Mouse (Mus musculus): ENCODE results near the gene Gm14226.
"Not testable (repeated sequence)": the region's sequence is repeated elsewhere in the genome, so short reads cannot be mapped to it uniquely, and the experiment has no call there.

Gene Gm14226

DNA sequence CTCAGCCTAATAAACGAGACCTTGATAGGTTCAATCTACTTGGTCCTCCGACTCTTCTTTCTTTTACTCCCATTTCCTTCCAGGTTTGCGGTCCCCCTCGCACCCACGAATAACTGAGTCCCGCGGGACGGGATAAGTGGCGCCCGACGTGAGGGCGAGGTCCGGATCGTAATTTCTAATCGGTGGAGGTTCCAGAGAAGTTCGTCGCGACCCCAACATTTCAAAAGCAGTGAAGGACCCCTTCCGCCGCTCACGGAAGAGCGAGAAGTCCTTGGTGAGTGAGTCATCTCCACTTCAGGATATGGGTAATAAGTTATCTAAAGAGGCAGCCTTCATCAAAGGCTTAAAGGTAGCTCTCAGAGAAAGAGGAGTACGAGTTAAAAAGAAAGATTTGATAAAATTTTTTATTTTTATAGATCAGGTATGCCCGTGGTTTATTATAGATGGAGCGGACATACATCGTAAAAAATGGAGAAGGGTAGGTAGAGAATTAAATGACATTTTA lies at the start of gene Gm14226:
Gene Gm14226 (plus strand): TSS at position 16 of the 505 bp plus-strand sequence.
- DNase-seq (ENCODE audit: low spot score) = not testable (repeated sequence)

- not testable (repeated sequence) for DNase-seq (ENCODE audit: low spot score)
Measured at GRCm38 (mm10) chr2:154969740-154970397, 48.2 kb upstream of the Gm14226 start.

GRCm38 (mm10) chr2:154971919-154972692 lies 46.0 kb upstream of the Gm14226 start:
- no peak for DNase-seq (ENCODE audit: low spot score)

DNA sequence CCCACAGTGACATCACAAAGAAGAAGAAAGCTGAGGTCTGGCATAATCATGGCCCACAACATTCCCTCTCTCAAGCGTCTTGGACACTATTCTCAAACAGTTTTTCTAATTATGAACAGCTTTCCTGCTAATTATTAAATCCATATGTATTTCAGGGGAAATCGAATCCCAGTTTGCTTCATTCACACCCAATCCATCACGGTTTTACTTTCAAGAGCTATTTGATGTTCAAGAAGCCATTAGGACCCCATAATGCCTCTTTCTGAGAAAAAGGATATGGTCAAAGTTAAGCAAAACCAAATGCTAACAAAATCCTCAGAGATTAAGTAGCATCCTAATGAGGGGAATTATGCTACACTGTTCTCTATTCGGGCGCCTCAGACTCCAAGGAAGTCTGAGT lies 45.1 kb upstream of the Gm14226 start:
- DNase-seq (ENCODE audit: low spot score) = no peak

GRCm38 (mm10) chr2:154986609-154987008 lies 31.5 kb upstream of the Gm14226 start:
- no peak for DNase-seq (ENCODE audit: low spot score)

GRCm38 (mm10) chr2:154991411-154991810 lies 26.7 kb upstream of the Gm14226 start:
- no peak for DNase-seq (ENCODE audit: low spot score)

GRCm38 (mm10) chr2:154992083-154992482 lies 26.0 kb upstream of the Gm14226 start:
- DNase-seq (ENCODE audit: low spot score) = no peak

DNA sequence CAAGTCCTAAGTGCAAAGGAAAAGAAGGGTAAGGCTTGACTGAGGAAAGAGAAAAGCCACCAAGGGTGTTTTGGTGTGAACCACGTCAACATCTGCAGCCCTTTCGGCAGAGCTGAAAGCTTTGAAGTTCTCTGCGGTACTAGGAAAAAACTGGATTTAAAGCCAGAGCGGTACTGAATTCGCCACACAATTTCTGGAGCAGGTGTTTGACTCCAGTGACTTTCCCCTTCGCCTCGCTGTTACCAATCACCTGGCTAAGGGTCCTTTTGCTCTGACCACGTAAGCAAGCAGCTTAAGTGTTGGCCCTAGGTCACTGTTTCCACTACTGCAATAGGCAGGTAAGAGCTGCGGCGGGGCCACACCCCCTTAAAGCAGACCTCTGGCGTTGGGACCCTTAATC lies 12.6 kb upstream of the Gm14226 start:
- DNase-seq (ENCODE audit: low spot score) = no peak

DNA sequence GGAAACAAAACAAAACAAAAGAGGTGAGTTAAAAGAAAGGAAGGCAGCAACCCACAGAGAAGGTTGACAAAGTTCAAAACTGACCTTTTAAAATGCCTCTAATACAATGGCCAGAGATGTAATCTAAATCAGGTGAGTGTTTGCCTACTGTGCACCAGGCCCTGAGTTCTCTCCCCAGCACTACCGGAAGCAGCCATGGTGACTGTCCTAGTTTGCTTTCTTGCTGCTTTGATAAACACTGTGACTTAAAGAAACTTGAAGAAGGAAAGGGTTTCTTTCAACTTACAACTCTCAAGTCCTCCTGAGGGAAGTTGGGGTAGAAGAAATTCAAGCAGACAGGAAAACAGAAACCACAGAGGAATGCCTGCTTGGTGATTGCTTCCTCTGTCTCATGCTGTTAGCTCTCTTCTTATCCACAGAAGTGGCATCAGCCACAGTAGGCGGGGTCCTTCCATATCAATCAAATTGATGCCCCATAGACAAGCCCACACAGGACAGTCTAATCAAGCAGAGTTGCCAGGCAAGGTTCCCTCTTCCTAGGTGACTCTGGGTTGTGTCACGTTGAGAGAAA lies 6.9 kb upstream of the Gm14226 start:
- no peak for DNase-seq (ENCODE audit: low spot score)

- DNase-seq (ENCODE audit: low spot score) = no peak
Measured at GRCm38 (mm10) chr2:155012991-155013390, 5.1 kb upstream of the Gm14226 start.

DNA sequence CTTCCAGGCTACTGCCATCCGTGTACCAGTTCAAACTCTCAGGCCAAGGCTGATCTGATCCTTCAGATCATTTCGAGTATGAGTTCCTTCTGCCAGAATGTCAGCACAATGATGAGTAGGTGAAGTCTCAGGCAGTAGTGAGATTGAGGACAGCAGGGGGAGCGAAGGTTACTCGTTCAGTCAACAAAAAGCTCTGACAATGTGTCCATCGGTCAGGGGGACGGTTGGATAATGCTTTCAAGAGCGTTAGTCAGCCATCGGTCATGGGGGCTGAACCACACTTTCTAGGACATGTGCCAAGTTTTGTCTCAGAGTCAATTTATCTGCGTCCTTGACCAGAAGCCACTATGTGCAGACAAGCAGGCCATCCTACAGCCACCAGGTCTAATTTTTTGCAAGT lies 1.3 kb upstream of the Gm14226 start:
- not testable (repeated sequence) for DNase-seq (ENCODE audit: low spot score)

- peak; percentile 76 for DNase-seq (ENCODE audit: low spot score)
Measured at GRCm38 (mm10) chr2:155018762-155019641, 936 bp downstream of the Gm14226 start.

- peak; percentile 94 for DNase-seq (ENCODE audit: low spot score)
Measured at GRCm38 (mm10) chr2:155019673-155020072, 1.6 kb downstream of the Gm14226 start.

GRCm38 (mm10) chr2:155020247-155020826 lies 2.3 kb downstream of the Gm14226 start:
- not testable (repeated sequence) for DNase-seq (ENCODE audit: low spot score)

DNA sequence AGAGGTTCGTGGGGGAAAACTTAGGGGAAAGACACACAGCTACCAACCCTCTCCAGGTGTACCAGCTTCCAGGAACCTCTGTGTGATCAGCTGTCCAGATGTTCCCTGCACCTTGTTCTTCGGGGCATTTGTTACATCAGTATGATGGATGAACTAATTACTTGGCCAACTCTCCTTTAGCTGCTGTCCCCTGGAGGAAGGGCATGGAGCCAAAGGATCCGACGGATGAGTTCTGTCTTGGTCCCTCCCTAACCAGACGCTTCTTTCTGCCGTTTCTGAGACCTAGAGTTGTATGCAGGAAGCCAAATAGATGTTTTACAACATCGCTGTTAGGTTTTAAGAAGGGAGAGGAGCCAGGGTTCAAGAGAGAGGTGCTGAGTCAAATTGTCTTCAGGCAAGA lies 12.8 kb downstream of the Gm14226 start:
- DNase-seq (ENCODE audit: low spot score) = no peak

DNA sequence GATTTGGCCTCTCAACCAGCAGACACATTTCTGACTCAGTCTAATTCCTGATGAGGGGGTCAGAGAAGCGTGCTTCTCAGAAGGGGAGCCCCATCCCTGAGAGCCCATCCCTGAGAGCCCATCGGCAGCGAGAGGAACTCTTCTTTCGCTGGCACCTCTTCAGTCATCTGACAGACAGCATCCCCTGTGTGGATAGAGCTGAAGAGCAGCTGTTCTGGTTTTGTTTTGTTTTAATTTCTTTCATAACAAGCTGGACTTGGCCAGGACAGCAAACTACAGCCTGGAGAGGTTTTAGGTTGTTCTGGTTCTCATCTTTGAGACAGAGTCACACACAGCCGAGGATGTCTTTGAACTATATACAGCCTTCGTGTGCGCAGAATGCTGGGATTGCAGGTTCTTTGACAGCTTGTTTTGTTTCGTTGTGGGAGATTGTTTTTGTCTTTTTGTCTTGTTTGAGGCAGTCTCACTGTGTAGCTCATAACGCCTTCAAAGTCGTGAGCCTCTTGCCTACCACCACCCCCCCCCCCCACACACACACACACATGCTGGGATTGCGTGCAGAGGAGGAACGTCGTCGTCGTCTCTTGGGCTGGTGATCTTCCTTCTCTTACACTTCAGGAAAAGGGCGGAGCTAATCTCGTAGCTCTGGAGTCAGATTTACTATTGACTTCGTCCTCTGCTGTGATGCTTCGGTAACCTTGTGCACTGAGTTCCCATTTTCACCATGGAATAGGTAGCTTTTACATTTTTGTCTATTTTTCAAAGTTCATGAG lies 15.1 kb downstream of the Gm14226 start:
- DNase-seq (ENCODE audit: low spot score) = no peak

DNA sequence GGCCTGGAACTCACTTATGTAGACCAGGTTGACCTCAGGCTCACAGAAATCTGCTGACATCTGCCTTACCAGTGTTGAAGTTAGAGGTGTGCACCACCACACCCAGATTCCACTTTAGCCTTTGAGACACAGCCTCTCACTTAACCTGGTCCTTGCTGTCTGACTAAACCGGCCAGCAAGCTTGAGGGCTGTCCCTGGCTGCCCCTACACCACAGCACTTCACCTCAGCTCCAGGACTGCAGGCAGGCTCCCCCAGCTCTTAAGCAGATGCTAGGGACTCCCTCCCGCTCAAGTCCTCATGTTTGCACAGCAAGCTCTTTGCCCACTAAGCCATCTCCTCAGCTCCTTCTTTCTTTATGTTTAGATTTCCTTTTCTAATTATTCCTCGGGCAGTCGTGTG lies 21.9 kb downstream of the Gm14226 start:
- no peak for DNase-seq (ENCODE audit: low spot score)

- no peak for DNase-seq (ENCODE audit: low spot score)
Measured at GRCm38 (mm10) chr2:155044542-155044941, 26.5 kb downstream of the Gm14226 start.

- no peak for DNase-seq (ENCODE audit: low spot score)
Measured at GRCm38 (mm10) chr2:155045075-155045474, 27.0 kb downstream of the Gm14226 start.

- DNase-seq (ENCODE audit: low spot score) = no peak
Measured at GRCm38 (mm10) chr2:155046803-155047202, 28.7 kb downstream of the Gm14226 start.

Measured in MN1 (cell line).